Mouse (Mus musculus) brain, embryonic 14.5 days (tissue): ENCODE results near the gene Arrdc5.

Experiments used
- CTCF ChIP-seq: fragments of 200-500 bp; IDR thresholded peaks from 2 replicates; pipeline ENCODE4 v1.5.1; 2012; ENCODE audit warnings: inconsistent platforms, mild to moderate bottlenecking, moderate library complexity, borderline replicate concordance; ENCODE audit not compliant: insufficient read depth, insufficient read length; ENCODE audit errors: extremely low read depth
- POLR2A ChIP-seq: fragments of 200-500 bp; IDR thresholded peaks from 2 replicates; pipeline ENCODE4 v1.6.1; 2012; ENCODE audit warnings: mild to moderate bottlenecking, inconsistent platforms, borderline replicate concordance; ENCODE audit not compliant: poor library complexity, insufficient read depth, insufficient read length, severe bottlenecking; ENCODE audit errors: extremely low read depth

DNA sequence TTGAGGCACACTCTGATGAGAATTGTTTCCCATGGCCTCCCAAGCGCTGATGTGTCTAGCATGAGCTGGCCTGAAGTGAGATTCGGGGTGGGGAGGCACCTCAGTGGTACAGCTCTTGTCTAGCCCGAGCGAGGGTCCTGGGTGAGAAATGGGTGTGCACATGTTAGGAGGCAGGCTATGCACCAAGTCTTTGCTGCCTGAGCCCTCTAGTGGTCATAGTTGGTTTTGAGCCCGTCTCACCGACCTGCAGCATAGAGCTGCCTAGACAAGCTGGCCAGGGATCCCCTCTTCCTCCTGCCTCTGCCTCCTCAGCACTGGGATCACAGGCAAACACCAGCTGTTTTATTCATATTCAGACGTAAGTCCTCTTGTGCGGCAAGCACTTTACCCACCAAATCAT lies 36.1 kb downstream of the Arrdc5 start:
- TF ChIP-seq CTCF (peak; percentile 90), POLR2A (no peak)
